Mouse (Mus musculus) C2C12 (cell line): ENCODE data around the gene Tmem14c. TPM values are rescaled to one million over a fixed set of nuclear protein-coding genes. Genes with fewer than 3 reads are reported as not detected.

Source experiments
- H3K27me3 ChIP-seq: one replicate; pipeline ENCODE4 v1.6.1; 2011; ENCODE audit not compliant: control insufficient read depth, insufficient read depth, insufficient read length
- H3K36me3 ChIP-seq: one replicate; pipeline ENCODE4 v1.6.1; 2011; ENCODE audit not compliant: control insufficient read depth, insufficient read depth
- H3K4me3 ChIP-seq: one replicate; pipeline ENCODE4 v1.5.1; 2011; ENCODE audit warnings: mild to moderate bottlenecking, control low read depth; ENCODE audit not compliant: poor library complexity, insufficient read depth, severe bottlenecking
- H3K79me2 ChIP-seq: one replicate; pipeline ENCODE4 v1.6.1; 2011; ENCODE audit not compliant: control insufficient read depth, insufficient read depth
- H3K79me3 ChIP-seq: one replicate; pipeline ENCODE4 v1.6.1; 2011; ENCODE audit warnings: low read depth, control low read depth
- H3ac ChIP-seq: one replicate; pipeline ENCODE3; 2011; ENCODE audit warnings: low read depth; ENCODE audit not compliant: control insufficient read depth, insufficient read length
- CEBPB ChIP-seq: IDR thresholded peaks from one replicate; pipeline ENCODE4 v1.6.1; 2011; ENCODE audit warnings: low read depth, mild to moderate bottlenecking, control low read depth, moderate library complexity
- CTCF ChIP-seq: IDR thresholded peaks from one replicate; pipeline ENCODE4 v1.5.1; 2011; ENCODE audit not compliant: control insufficient read depth, insufficient read depth, insufficient read length
- FOSL1 ChIP-seq: IDR thresholded peaks from one replicate; pipeline ENCODE4 v1.8.0; 2011; ENCODE audit warnings: mild to moderate bottlenecking, low read length; ENCODE audit not compliant: poor library complexity, insufficient read depth, severe bottlenecking
- MAX ChIP-seq: IDR thresholded peaks from one replicate; pipeline ENCODE4 v1.6.1; 2011; ENCODE audit warnings: mild to moderate bottlenecking, control low read depth
- MYOD1 ChIP-seq: IDR thresholded peaks from one replicate; pipeline ENCODE4 v1.6.1; 2011; ENCODE audit warnings: low read depth; ENCODE audit not compliant: control insufficient read depth, insufficient read length
- MYOG ChIP-seq: IDR thresholded peaks from one replicate; pipeline ENCODE4 v1.6.1; 2011; ENCODE audit not compliant: control insufficient read depth, insufficient read length; ENCODE audit errors: extremely low read depth
- USF1 ChIP-seq: IDR thresholded peaks from one replicate; pipeline ENCODE4 v1.6.1; 2011; ENCODE audit warnings: low read depth, mild to moderate bottlenecking, control low read depth, moderate library complexity
- polyA plus RNA-seq: library from polyadenylated mRNA; unstranded; fragments of >200 nt; fragmentation: generic; extraction: Trizol; gene quantifications from one replicate; pipeline ENCODE4 v1.2.1, GENCODE M21; 2012; ENCODE audit warnings: missing spikeins

The Tmem14c gene
- polyA plus RNA-seq, 1 experiment: 203 TPM

DNA sequence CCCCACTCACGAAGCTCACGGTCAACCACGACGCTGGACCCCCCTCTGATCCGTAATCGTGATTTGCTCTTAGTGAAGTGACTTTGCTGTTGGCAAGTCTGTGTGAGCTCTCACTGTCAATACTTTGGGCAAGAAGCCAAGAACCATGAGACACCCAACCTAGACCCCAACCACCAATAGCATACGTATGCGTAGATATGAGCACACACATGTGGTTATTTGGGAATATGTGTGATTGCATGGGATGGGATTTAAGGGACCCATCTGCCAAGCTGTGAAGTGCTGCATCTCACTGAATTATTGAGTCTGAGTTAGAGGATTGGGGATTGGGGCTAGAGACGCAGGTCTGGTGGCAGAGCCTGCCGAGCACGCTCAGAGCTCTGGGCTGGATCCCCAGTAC, 55.5 kb downstream of the Tmem14c start:
- H3K79me3 ChIP-seq: no peaks in the 10 kb centered on the region
- H3K27me3 ChIP-seq: peaks cover 31% of the 10 kb centered on the region
- no peaks in the 10 kb centered on the region for H3K36me3 ChIP-seq
- no peaks in the 10 kb centered on the region for H3K79me2 ChIP-seq
- H3ac ChIP-seq: no peak overlapping the region
- TF ChIP-seq USF1 (no peak), MAX (no peak), MYOG (no peak), MYOD1 (no peak), CTCF (no peak), FOSL1 (no peak), CEBPB (no peak)
- H3K4me3 ChIP-seq: no peak overlapping the region

Other genes starting within 250 kb of the Tmem14c start
- gene Gcnt2, start 156.5 kb upstream of the Tmem14c start, polyA plus RNA-seq: 6.3 TPM
- gene Pak1ip1, start 15.3 kb upstream of the Tmem14c start, polyA plus RNA-seq: 63.9 TPM
- gene Mak, start 63.4 kb downstream of the Tmem14c start, polyA plus RNA-seq: not detected
- not detected for gene Gcm2, start 94.7 kb downstream of the Tmem14c start, polyA plus RNA-seq
- gene Sycp2l, start 98.0 kb downstream of the Tmem14c start, polyA plus RNA-seq: not detected
- gene Elovl2, start 204.1 kb downstream of the Tmem14c start, polyA plus RNA-seq: not detected
- 4.2 TPM for gene Smim13, start 233.6 kb downstream of the Tmem14c start, polyA plus RNA-seq